Mouse (Mus musculus): ENCODE measurements at regions not wholly inside any gene's neighbourhood (a gene's known extent, or its start where the extent isn't known, plus 50 kb on each side); places are given as distances from the start of the nearest gene placed in this dataset.

DNA sequence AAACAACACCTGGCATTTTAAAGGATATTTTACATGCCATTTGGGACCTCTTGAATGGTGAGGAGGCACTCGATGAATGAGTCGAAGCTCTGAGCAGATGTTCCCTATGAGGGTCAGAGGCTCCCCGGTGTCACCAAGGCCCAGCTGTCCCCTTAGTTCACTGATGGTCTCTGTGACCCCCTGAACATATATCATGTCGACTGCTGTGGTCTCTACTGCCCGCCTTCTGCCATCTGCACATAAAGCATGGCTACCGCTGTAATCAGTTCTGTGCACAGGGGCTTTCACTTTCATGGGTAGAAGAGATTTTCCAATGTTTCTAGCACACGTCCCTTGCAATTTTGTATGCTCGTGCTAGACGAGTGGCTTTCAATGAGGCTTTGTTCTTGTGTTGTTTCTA lies 607.8 kb downstream of the Plekhb2 start:
- no peak for DNase-seq (ENCODE audit: low read depth, low spot score)
- no peak for TF ChIP-seq CHD2 (IDR thresholded peaks at IDR 0.05; ENCODE audit: low read depth, low read length)
- TF ChIP-seq ZC3H11A (IDR thresholded peaks at IDR 0.05; ENCODE audit: borderline replicate concordance, low read depth, low read length) = no peak
- TF ChIP-seq HCFC1 (IDR thresholded peaks at IDR 0.05; ENCODE audit: borderline replicate concordance, insufficient read depth, low read length) = no peak
- TF ChIP-seq ZNF384 (IDR thresholded peaks at IDR 0.05; ENCODE audit: low read depth, low read length) = no peak
- no peak overlapping the region for H3K9ac ChIP-seq (ENCODE audit: insufficient read depth, low read depth, low read length, poor library complexity, severe bottlenecking)
- 0 out of 4 replicates have a peak, but pooled peaks cover 0 to under 1% of the 10 kb centered on the region in 2 experiments for H3K4me1 ChIP-seq (ENCODE audit: control insufficient read depth in 2 of 2, insufficient read depth in 2 of 2, low read length in 2 of 2, poor library complexity in 1 of 2)
- no peak overlapping the region for H3K4me3 ChIP-seq (ENCODE audit: insufficient read depth in 1 of 2, low read depth in 1 of 2, low read length in 2 of 2, poor library complexity in 1 of 2, severe bottlenecking in 1 of 2)
- H3K36me3 ChIP-seq (ENCODE audit: control insufficient read depth, insufficient read depth, low read length, poor library complexity, severe bottlenecking) = no peaks in the 10 kb centered on the region
- in situ Hi-C loops (cut with MboI; ENCODE audit: low sequenced_read_pairs in 2 of 2, unreplicated experiment in 2 of 2) = no loop called here
- H3K9me3 ChIP-seq (ENCODE audit: control insufficient read depth, insufficient read depth, low read depth, low read length) = no peaks in the 10 kb centered on the region
- H3K27ac ChIP-seq (ENCODE audit: insufficient read depth, low read depth, low read length, poor library complexity, severe bottlenecking) = no peak overlapping the region

DNA sequence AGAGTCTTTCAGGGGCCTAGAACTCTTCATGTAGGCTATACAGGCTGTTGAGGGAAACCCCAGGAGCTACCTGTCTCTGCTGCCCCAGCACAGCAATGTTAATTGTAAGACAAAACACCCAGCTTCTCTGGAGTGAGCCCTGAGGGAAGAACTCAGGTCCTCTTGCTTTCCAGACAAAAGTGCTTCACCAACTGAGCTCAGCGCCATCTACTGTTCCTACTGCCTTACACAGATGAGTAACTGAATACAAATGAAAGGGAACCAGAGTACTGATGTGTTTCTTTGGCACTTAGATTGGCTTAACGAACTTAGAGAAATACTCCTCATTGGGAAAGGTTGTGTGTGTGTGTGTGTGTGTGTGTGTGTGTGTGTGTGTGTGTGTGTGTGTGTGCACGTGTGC lies 603.1 kb upstream of the Hs6st1 start:
- Histone ChIP-seq H3K27ac (ENCODE audit: insufficient read depth, low read depth, low read length, poor library complexity, severe bottlenecking) (no peak overlapping the region), H3K4me1 (ENCODE audit: control insufficient read depth in 2 of 2, insufficient read depth in 2 of 2, low read length in 2 of 2, poor library complexity in 1 of 2) (no peaks in the 10 kb centered on the region), H3K4me3 (ENCODE audit: insufficient read depth in 1 of 2, low read depth in 1 of 2, low read length in 2 of 2, poor library complexity in 1 of 2, severe bottlenecking in 1 of 2) (no peak overlapping the region), H3K9me3 (ENCODE audit: control insufficient read depth, insufficient read depth, low read depth, low read length) (no peaks in the 10 kb centered on the region), H3K9ac (ENCODE audit: insufficient read depth, low read depth, low read length, poor library complexity, severe bottlenecking) (no peak overlapping the region), H3K36me3 (ENCODE audit: control insufficient read depth, insufficient read depth, low read length, poor library complexity, severe bottlenecking) (no peaks in the 10 kb centered on the region)
- no peak for TF ChIP-seq CHD2 (IDR thresholded peaks at IDR 0.05; ENCODE audit: low read depth, low read length)
- in situ Hi-C loops (cut with MboI; ENCODE audit: low sequenced_read_pairs in 2 of 2, unreplicated experiment in 2 of 2) = no loop called here
- no peak for DNase-seq (ENCODE audit: low read depth, low spot score)

DNA sequence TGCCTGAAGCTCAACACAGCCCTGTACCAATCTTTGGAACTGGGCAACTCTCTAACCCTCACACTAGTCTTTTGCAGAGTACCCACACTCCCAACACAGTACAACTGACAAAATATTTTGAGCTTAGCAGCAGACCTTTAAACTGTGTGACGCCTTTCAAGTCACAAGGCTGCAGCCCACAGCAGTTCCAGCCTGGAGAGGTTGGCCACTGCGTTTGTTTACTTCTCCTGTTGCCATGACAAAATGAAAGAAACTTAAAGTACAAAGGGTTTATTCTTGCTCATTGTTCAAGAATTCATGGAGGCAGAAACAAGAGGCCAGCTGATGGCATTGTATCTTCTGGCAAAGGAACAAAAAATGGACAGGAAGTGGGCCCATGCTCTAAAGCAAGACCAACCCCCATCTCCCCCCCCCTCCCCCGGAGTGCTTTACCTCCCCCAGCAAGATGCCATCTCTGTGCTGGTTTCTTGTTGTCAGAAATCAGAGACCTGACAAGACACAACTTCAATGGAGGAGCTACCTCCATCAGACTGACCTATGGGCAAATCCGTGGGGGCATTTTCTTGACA lies 598.9 kb upstream of the Hs6st1 start:
- no peak overlapping the region for H3K27ac ChIP-seq (ENCODE audit: insufficient read depth, low read depth, low read length, poor library complexity, severe bottlenecking)

DNA sequence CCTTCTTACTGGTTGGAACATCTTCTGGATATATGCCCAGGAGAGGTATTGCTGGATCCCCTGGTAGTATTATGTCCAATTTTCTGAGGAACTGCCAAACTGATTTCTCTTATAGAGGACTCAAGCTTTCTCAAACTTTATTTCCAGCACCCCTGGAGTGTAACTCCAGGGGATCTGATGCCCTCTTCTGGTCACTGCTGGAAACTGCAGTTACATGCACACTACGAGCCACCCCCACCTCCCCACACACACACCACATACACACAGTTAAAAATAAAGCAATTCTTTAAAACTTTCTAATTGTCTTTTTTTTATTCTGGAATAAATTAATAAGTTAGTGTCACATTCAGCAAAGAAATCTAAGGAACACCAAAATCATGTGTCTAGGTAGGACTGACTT lies 589.9 kb upstream of the Hs6st1 start:
- Histone ChIP-seq H3K4me1 (ENCODE audit: control insufficient read depth in 2 of 2, insufficient read depth in 2 of 2, low read length in 2 of 2, poor library complexity in 1 of 2) (no peaks in the 10 kb centered on the region), H3K27ac (ENCODE audit: insufficient read depth, low read depth, low read length, poor library complexity, severe bottlenecking) (no peak overlapping the region), H3K4me3 (ENCODE audit: insufficient read depth in 1 of 2, low read depth in 1 of 2, low read length in 2 of 2, poor library complexity in 1 of 2, severe bottlenecking in 1 of 2) (no peak overlapping the region), H3K36me3 (ENCODE audit: control insufficient read depth, insufficient read depth, low read length, poor library complexity, severe bottlenecking) (no peaks in the 10 kb centered on the region), H3K9ac (ENCODE audit: insufficient read depth, low read depth, low read length, poor library complexity, severe bottlenecking) (no peak overlapping the region), H3K9me3 (ENCODE audit: control insufficient read depth, insufficient read depth, low read depth, low read length) (0 out of 2 replicates have a peak, but pooled peaks cover 2% of the 10 kb centered on the region)
- in situ Hi-C loops (cut with MboI; ENCODE audit: low sequenced_read_pairs in 2 of 2, unreplicated experiment in 2 of 2) = no loop called here
- peak; percentile 24 for DNase-seq (ENCODE audit: low read depth, low spot score)
- TF ChIP-seq MAFK (IDR thresholded peaks at IDR 0.05; ENCODE audit: insufficient read depth, low read depth, low read length) (no peak), ZC3H11A (IDR thresholded peaks at IDR 0.05; ENCODE audit: borderline replicate concordance, low read depth, low read length) (peak; percentile 37; the same call in 1 of the 2 replicates)

More for the DNA sequence above, 598.9 kb upstream of the Hs6st1 start:
- Histone ChIP-seq H3K36me3 (ENCODE audit: control insufficient read depth, insufficient read depth, low read length, poor library complexity, severe bottlenecking) (no peaks in the 10 kb centered on the region), H3K9me3 (ENCODE audit: control insufficient read depth, insufficient read depth, low read depth, low read length) (peaks cover 1% of the 10 kb centered on the region; the same call in 1 of the 2 replicates), H3K4me3 (ENCODE audit: insufficient read depth in 1 of 2, low read depth in 1 of 2, low read length in 2 of 2, poor library complexity in 1 of 2, severe bottlenecking in 1 of 2) (no peak overlapping the region), H3K9ac (ENCODE audit: insufficient read depth, low read depth, low read length, poor library complexity, severe bottlenecking) (no peak overlapping the region), H3K4me1 (ENCODE audit: control insufficient read depth in 2 of 2, insufficient read depth in 2 of 2, low read length in 2 of 2, poor library complexity in 1 of 2) (no peaks in the 10 kb centered on the region)
- in situ Hi-C loops (cut with MboI; ENCODE audit: low sequenced_read_pairs in 2 of 2, unreplicated experiment in 2 of 2) = no loop called here
- no peak for TF ChIP-seq ZC3H11A (IDR thresholded peaks at IDR 0.05; ENCODE audit: borderline replicate concordance, low read depth, low read length)
- no peak for TF ChIP-seq ZNF384 (IDR thresholded peaks at IDR 0.05; ENCODE audit: low read depth, low read length)
- no peak for TF ChIP-seq CHD2 (IDR thresholded peaks at IDR 0.05; ENCODE audit: low read depth, low read length)
- TF ChIP-seq MAFK (IDR thresholded peaks at IDR 0.05; ENCODE audit: insufficient read depth, low read depth, low read length) = no peak
- no peak for TF ChIP-seq HCFC1 (IDR thresholded peaks at IDR 0.05; ENCODE audit: borderline replicate concordance, insufficient read depth, low read length)
- DNase-seq (ENCODE audit: low read depth, low spot score) = no peak

DNA sequence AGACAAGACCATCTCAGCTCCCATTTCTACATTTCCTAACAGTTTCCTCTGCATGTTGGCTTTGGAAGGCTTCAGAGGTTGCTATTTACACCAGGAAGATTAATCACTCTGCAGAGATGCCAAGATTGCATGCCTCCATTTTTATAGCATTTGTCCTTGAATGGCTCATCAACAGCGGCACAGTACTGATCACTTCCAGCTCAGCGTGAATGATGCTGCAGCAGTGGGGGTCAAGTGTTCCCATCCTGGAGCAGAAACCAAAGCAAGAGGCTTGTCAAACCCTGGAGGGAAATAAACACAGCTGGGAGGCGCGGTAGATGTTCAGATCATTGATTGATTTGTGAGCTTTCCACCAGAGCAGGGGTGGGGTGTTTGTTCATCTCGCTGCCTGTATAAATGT lies 572.2 kb upstream of the Hs6st1 start:
- no peak for TF ChIP-seq ZC3H11A (IDR thresholded peaks at IDR 0.05; ENCODE audit: borderline replicate concordance, low read depth, low read length)
- no peak for TF ChIP-seq HCFC1 (IDR thresholded peaks at IDR 0.05; ENCODE audit: borderline replicate concordance, insufficient read depth, low read length)
- no peak for TF ChIP-seq CHD2 (IDR thresholded peaks at IDR 0.05; ENCODE audit: low read depth, low read length)
- no peak for TF ChIP-seq MAFK (IDR thresholded peaks at IDR 0.05; ENCODE audit: insufficient read depth, low read depth, low read length)
- TF ChIP-seq ZNF384 (IDR thresholded peaks at IDR 0.05; ENCODE audit: low read depth, low read length) = no peak
- Histone ChIP-seq H3K9ac (ENCODE audit: insufficient read depth, low read depth, low read length, poor library complexity, severe bottlenecking) (no peak overlapping the region), H3K36me3 (ENCODE audit: control insufficient read depth, insufficient read depth, low read length, poor library complexity, severe bottlenecking) (no peaks in the 10 kb centered on the region), H3K9me3 (ENCODE audit: control insufficient read depth, insufficient read depth, low read depth, low read length) (no peaks in the 10 kb centered on the region), H3K4me3 (ENCODE audit: insufficient read depth in 1 of 2, low read depth in 1 of 2, low read length in 2 of 2, poor library complexity in 1 of 2, severe bottlenecking in 1 of 2) (no peak overlapping the region), H3K4me1 (ENCODE audit: control insufficient read depth in 2 of 2, insufficient read depth in 2 of 2, low read length in 2 of 2, poor library complexity in 1 of 2) (no peaks in the 10 kb centered on the region), H3K27ac (ENCODE audit: insufficient read depth, low read depth, low read length, poor library complexity, severe bottlenecking) (no peak overlapping the region)
- no peak for DNase-seq (ENCODE audit: low read depth, low spot score)
- in situ Hi-C loops (cut with MboI; ENCODE audit: low sequenced_read_pairs in 2 of 2, unreplicated experiment in 2 of 2) = no loop called here
